Mouse (Mus musculus) brain, embryonic 14.5 days (tissue): Measurements from ENCODE around the gene Nemp1.

Source experiments
- CTCF ChIP-seq: fragments of 200-500 bp; IDR thresholded peaks from 2 replicates; pipeline ENCODE4 v1.5.1; 2012; ENCODE audit warnings: inconsistent platforms, mild to moderate bottlenecking, moderate library complexity, borderline replicate concordance; ENCODE audit not compliant: insufficient read depth, insufficient read length; ENCODE audit errors: extremely low read depth
- POLR2A ChIP-seq: fragments of 200-500 bp; IDR thresholded peaks from 2 replicates; pipeline ENCODE4 v1.6.1; 2012; ENCODE audit warnings: mild to moderate bottlenecking, inconsistent platforms, borderline replicate concordance; ENCODE audit not compliant: poor library complexity, insufficient read depth, insufficient read length, severe bottlenecking; ENCODE audit errors: extremely low read depth

- TF ChIP-seq CTCF: no peak
- TF ChIP-seq POLR2A: no peak
These were observed 39.1 kb downstream of the Nemp1 start for GRCm38 (mm10) chr10:127705783-127706182.
